Mouse (Mus musculus): ENCODE data around the gene Cxcl2.

DNA sequence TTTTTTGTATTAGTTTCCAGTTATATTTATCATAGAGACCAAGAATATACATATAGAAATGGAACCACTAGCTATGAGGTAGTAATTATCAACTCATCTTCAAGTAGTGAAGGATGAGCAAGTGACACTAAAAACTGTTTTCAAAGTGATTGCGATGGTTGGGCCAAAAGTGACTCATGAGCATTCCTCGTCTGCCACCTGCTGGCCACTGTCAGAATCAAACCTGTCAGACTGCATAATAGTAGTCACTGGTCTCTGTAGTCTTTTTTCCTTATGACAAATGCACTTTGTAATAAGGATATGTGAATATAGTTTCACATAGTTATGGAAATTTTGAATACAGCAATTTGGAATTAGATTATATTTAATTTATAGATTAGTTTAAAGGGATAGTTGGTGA, 5.3 kb downstream of the Cxcl2 start:
- TF ChIP-seq POLR2A (IDR thresholded peaks at IDR 0.05; ENCODE audit: borderline replicate concordance, low read depth, low read length) (no peak), CTCF (IDR thresholded peaks at IDR 0.05; ENCODE audit: low read depth, low read length) (peak; percentile 71)

Measured in bone marrow macrophage, adult 2 months (primary cell).